Mouse (Mus musculus) hindbrain, postnatal 0 days (tissue): ENCODE measurements at regions not wholly inside any gene's neighbourhood (a gene's known extent, or its start where the extent isn't known, plus 50 kb on each side); places are given as distances from the start of the nearest gene placed in this dataset.

Experiments
- ATAC-seq: fragments of 200-750 bp; cut with Nextera tagmentation; 2 replicates; pipeline ENCODE4 v1.8.0; 2017; ENCODE audit warnings: mild to moderate bottlenecking, moderate TSS enrichment, moderate library complexity
- DNase-seq: peaks from one replicate; pipeline ENCODE4 v3.0.0-alpha.2; 2015; ENCODE audit warnings: low spot score
- H3K27ac ChIP-seq: fragments of 300-500 bp; sonication (generic); 2 replicates; pipeline ENCODE4 v1.5.1; 2014; ENCODE audit warnings: mild to moderate bottlenecking
- H3K27me3 ChIP-seq: fragments of 300-500 bp; sonication (generic); 2 replicates; pipeline ENCODE4 v1.6.1; 2014; ENCODE audit warnings: low read length, mixed read lengths; ENCODE audit not compliant: insufficient read depth
- H3K36me3 ChIP-seq: fragments of 300-500 bp; sonication (generic); 2 replicates; pipeline ENCODE4 v1.6.1; 2014; ENCODE audit warnings: low read length, mixed read lengths; ENCODE audit not compliant: insufficient read depth
- H3K4me1 ChIP-seq: fragments of 300-500 bp; sonication (generic); 2 replicates; pipeline ENCODE4 v1.6.1; 2014; ENCODE audit warnings: antibody characterized with exemption, low read length, mixed read lengths; ENCODE audit not compliant: insufficient read depth
- H3K4me2 ChIP-seq: fragments of 300-500 bp; sonication (generic); 2 replicates; pipeline ENCODE4 v1.6.1; 2014; ENCODE audit warnings: low read depth, mild to moderate bottlenecking, low read length, moderate library complexity, mixed read lengths
- H3K4me3 ChIP-seq: fragments of 300-500 bp; sonication (generic); 2 replicates; pipeline ENCODE4 v1.5.1; 2014; ENCODE audit warnings: low read length
- H3K9ac ChIP-seq: fragments of 300-500 bp; sonication (generic); replicated peaks from 2 replicates; pipeline ENCODE4 v1.6.1; 2014; ENCODE audit warnings: mild to moderate bottlenecking, low read length, moderate library complexity, mixed read lengths
- H3K9me3 ChIP-seq: fragments of 300-500 bp; sonication (generic); 2 replicates; pipeline ENCODE4 v1.6.1; 2016; ENCODE audit warnings: low read length, mixed read lengths
- CTCF ChIP-seq: IDR thresholded peaks from 2 replicates; pipeline ENCODE4 v1.5.1; 2016; ENCODE audit warnings: antibody characterized with exemption, control low read depth, low read depth
- WGBS: fragments of 180-500 bp; shearing (Covaris S2); extraction: QIAGEN DNeasy Blood & Tissue Kit; methylation state at CpG from one replicate; pipeline ENCODE4 v1.1.7; 2014; 5-methylcytosine and 5-hydroxymethylcytosine counted together

DNA sequence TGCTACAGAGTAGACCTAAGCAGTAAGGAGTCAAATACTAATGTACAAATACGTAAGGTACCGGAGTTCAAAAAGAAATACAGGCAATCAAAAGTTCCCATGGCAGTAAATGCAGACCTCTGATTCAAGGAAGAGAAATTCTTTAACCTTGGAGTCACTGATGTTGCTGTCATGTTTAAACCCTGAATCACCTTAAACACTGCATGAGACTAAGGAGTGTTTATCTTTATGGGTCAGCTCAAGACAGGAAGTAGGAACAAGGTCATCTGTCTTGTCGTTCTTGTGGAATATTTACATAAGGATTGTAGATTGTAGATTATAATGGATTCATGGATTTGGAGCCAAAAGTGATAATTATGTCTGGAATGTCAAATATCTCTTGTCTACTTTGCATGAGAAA lies 1708.7 kb upstream of the Slc10a2 start:
- Histone ChIP-seq H3K4me3 (no peak overlapping the region), H3K9ac (no peak overlapping the region), H3K36me3 (no peaks in the 10 kb centered on the region), H3K27ac (no peak overlapping the region), H3K4me2 (no peak overlapping the region), H3K9me3 (no peaks in the 10 kb centered on the region), H3K4me1 (no peaks in the 10 kb centered on the region), H3K27me3 (no peaks in the 10 kb centered on the region)
- DNase-seq (no peak), ATAC-seq (no peak)
- TF ChIP-seq CTCF = no peak
- 80% methylated on average over 3 of the region's 3 CpGs for WGBS

GRCm38 (mm10) chr8:6807116-6807515 lies 1702.0 kb upstream of the Slc10a2 start:
- TF ChIP-seq CTCF = no peak
- H3K36me3 ChIP-seq = no peaks in the 10 kb centered on the region
- no peaks in the 10 kb centered on the region for H3K27me3 ChIP-seq
- H3K4me1 ChIP-seq = no peaks in the 10 kb centered on the region
- no peak overlapping the region for H3K27ac ChIP-seq
- no peak overlapping the region for H3K4me2 ChIP-seq
- H3K9me3 ChIP-seq = no peaks in the 10 kb centered on the region
- 57% methylated on average over 2 of the region's 2 CpGs for WGBS
- H3K4me3 ChIP-seq = no peak overlapping the region
- DNase-seq (no peak), ATAC-seq (no peak)
- H3K9ac ChIP-seq = no peak overlapping the region

GRCm38 (mm10) chr8:6803199-6803598 lies 1698.0 kb upstream of the Slc10a2 start:
- TF ChIP-seq CTCF = no peak
- Histone ChIP-seq H3K27me3 (no peaks in the 10 kb centered on the region), H3K9ac (no peak overlapping the region), H3K4me2 (no peak overlapping the region), H3K36me3 (no peaks in the 10 kb centered on the region), H3K4me3 (no peak overlapping the region), H3K27ac (no peak overlapping the region), H3K4me1 (no peaks in the 10 kb centered on the region), H3K9me3 (no peaks in the 10 kb centered on the region)
- no peak for ATAC-seq
- WGBS = 83% methylated on average over 1 of the region's 1 CpGs
- DNase-seq = no peak

DNA sequence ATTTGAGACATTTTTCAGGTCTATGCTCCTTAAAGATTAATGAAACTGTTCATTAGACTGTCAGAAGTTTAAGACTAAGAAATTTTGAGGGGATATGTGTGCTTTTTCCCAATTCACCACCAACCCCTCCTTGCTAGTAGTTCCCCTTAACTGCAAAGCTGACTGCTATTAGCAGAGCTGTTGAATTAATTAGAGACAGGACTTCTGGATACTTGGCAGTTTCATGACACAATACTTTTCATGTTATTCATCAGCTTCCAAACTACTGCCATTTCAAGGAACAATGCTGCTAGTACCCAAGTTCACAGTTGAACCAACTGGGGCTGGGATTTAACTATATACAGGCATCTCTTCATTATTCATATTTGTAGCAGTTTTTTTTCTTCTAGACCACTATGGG lies 1695.9 kb upstream of the Slc10a2 start:
- no peak for DNase-seq
- Histone ChIP-seq H3K36me3 (no peaks in the 10 kb centered on the region), H3K9me3 (no peaks in the 10 kb centered on the region), H3K27ac (no peak overlapping the region), H3K27me3 (no peaks in the 10 kb centered on the region), H3K4me2 (no peak overlapping the region), H3K9ac (no peak overlapping the region), H3K4me1 (no peaks in the 10 kb centered on the region), H3K4me3 (no peak overlapping the region)
- ATAC-seq = no peak
- no peak for TF ChIP-seq CTCF

- TF ChIP-seq CTCF = peak; percentile 39
- H3K36me3 ChIP-seq = no peaks in the 10 kb centered on the region
- no peak for ATAC-seq
- 83% methylated on average over 1 of the region's 1 CpGs for WGBS
- no peaks in the 10 kb centered on the region for H3K4me1 ChIP-seq
- no peak for DNase-seq
- H3K9ac ChIP-seq = no peak overlapping the region
- no peak overlapping the region for H3K4me2 ChIP-seq
- no peak overlapping the region for H3K4me3 ChIP-seq
- H3K27ac ChIP-seq = no peak overlapping the region
- no peaks in the 10 kb centered on the region for H3K27me3 ChIP-seq
- H3K9me3 ChIP-seq = no peaks in the 10 kb centered on the region
Measured at GRCm38 (mm10) chr8:6789096-6789495, 1683.9 kb upstream of the Slc10a2 start.

- H3K9me3 ChIP-seq = no peaks in the 10 kb centered on the region
- ATAC-seq (no peak), DNase-seq (no peak)
- H3K27ac ChIP-seq = no peak overlapping the region
- H3K4me2 ChIP-seq = no peak overlapping the region
- H3K36me3 ChIP-seq = no peaks in the 10 kb centered on the region
- no peak overlapping the region for H3K4me3 ChIP-seq
- no peak for TF ChIP-seq CTCF
- no peak overlapping the region for H3K9ac ChIP-seq
- H3K27me3 ChIP-seq = no peaks in the 10 kb centered on the region
- no peaks in the 10 kb centered on the region for H3K4me1 ChIP-seq
Measured at GRCm38 (mm10) chr8:6780983-6781382, 1675.8 kb upstream of the Slc10a2 start.

GRCm38 (mm10) chr8:6775103-6775502 lies 1670.0 kb upstream of the Slc10a2 start:
- DNase-seq (no peak), ATAC-seq (no peak)
- no peak overlapping the region for H3K27ac ChIP-seq
- H3K4me3 ChIP-seq = no peak overlapping the region
- no peaks in the 10 kb centered on the region for H3K4me1 ChIP-seq
- no peak for TF ChIP-seq CTCF
- H3K36me3 ChIP-seq = no peaks in the 10 kb centered on the region
- no peaks in the 10 kb centered on the region for H3K9me3 ChIP-seq
- no peak overlapping the region for H3K9ac ChIP-seq
- H3K4me2 ChIP-seq = no peak overlapping the region
- H3K27me3 ChIP-seq = no peaks in the 10 kb centered on the region
- 91% methylated on average over 3 of the region's 3 CpGs for WGBS
